Mouse (Mus musculus) lung, postnatal 10 days (tissue): ENCODE data around the gene Cerkl.

Experiments
- DNase-seq: peaks from one replicate; pipeline ENCODE4 v3.0.0; 2021

Cerkl gene

GRCm38 (mm10) chr2:79371326-79372153 lies 85.0 kb downstream of the Cerkl start:
- DNase-seq, result no peak

DNA sequence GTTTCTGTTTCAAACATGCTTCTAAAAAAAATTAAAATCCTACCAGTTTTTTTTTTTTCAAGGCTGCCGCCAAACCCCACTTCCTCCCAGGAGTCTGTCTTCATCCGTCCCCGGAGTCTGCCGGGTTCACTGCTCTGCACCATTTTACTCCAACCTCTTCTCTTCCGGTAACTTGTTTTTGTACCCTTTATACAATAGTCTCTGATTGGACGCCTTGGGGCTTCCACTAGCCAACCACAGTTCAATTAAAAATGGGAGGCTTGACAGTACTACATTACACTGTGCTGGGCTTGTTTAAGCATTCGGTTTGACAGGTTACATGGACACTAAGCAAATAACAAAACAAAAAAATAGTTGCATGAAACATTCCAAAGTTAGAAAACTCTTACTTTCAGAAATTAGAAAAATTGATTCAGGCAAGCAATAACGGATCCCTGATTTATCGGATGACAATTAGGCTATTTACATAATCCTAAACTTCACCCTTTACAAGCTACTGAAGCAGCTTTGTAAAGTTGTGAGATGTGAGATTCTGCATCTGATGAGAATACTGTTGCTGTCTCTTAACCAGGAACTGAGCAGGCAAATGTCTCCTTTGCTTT lies 85.8 kb downstream of the Cerkl start:
- DNase-seq, result no peak

DNA sequence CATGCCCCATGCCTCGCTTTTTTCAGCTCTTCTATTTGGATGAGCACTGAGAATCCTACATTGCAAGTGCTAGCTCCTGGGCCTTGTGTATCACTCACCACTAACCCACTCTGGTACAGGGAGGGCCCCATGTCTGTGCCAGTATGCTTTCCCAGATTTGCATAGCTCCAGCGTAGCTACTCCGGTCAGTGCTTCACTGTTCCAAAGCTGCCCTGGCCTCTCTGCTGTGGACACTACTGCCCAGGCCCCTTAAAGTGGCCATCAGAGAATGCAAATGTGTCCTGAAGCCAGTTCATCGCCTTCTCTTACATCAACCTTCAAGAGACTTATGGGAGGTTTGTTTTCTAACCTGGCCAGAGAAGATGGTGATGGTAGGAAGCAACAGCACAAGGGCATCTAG lies 86.7 kb downstream of the Cerkl start:
- no peak for DNase-seq

DNA sequence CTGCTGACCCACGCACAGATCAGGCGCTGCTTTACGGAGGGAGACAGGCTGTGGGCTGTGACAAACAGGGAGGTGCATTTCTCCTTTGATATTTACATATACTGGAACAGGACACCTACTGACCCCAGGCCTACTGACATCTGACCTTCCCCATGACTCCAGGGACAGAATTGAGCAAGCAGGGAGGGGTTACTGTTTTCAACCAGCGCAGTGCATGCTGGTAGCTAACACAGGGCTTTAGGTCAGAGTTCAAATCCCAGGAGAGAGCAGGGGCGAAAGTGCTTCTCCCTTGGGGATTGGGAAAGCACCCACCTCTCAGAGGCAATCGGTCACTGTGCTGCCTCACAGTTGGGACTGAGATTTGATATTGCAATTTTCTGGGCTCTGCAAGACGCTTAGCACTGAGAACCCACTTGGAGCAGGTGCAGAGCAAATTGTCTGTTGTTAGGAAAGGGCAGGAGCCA lies 87.5 kb downstream of the Cerkl start:
- DNase-seq, result no peak

- no peak for DNase-seq
These were observed 87.9 kb downstream of the Cerkl start for GRCm38 (mm10) chr2:79368661-79369060.

DNA sequence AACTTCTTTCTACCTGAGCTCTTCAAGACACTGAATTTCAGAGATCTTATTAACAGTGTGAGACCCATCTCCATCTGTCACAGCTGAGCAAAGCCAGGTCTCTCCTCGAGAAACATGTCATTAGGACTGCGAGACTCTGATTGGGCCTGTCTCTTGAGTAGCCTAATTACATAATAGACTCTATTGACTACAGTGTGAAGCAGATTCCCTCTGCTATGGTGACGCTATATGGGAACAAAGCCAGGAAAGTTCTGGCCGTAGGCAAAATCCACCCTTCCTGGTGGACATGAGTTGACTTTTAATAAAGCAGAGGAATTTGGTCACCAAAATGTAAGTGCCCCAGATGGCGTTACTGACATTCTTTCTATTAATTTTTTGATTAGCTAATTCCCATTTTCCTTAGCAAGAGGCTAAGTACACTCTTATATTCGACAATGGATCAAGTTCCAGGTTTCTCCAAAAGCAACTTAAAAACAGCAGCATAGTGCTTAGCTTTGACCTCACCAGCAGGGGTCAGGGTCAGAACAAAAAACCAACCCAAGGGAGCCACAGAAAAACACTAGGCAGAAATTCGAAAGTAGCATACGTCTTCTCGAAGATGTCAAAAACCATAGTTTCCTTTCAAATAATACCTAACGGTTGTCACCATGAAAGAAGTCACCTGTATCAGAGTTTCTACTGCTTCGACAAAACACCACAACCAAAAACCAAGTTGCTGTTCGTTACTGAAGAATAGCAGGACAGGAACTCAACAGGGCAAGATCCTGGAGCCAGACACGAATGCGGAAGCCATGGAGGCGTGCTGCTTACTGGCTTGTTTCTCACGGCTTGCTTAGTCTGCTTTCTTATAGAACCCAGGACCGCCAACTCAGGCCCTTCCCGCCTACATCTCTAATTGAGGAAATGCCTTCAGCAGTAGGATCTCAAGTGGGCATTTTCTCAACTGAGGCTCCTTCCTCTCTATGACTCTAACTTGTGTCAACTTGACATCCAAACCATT lies 88.8 kb downstream of the Cerkl start:
- no peak for DNase-seq

DNA sequence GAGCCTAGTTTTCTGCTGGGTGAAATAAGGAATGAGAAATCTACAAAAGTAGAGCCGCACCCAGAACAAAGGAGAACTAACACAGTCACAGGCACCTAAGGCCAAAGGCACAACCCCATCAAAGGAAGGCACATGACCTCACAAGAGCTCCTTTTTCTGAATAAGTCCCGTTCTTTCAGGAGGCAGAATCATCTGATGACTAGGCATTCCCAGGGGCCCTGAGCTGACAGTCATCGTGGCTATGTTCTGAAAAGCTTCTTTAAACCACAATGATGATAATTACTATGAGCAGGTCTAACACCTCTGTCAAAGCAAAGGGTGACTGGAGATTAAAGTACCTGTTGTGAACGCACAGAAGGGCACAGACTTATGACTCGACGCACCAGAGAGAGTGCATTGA lies 92.7 kb downstream of the Cerkl start:
- no peak for DNase-seq

GRCm38 (mm10) chr2:79362029-79362428 lies 94.6 kb downstream of the Cerkl start:
- DNase-seq, result no peak

DNA sequence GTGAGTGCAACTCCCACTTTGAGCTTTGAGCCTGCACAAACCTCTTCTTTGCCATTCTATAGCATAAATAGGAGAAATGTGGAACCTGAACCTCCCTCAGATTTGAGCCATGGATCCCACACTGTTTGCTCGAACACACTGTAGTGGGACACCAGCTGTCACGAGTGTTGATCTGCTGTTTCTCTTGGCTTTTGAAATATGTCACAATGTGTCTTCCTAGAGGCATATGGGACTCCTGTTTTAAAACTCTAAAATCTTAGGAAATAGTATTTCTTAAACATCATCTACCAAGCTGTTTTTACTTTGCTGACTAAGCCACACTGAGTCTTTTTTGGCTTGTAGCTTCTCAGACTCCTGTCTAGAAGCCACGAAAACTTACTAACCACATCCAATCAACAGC lies 98.8 kb downstream of the Cerkl start:
- DNase-seq, result no peak

- no peak for DNase-seq
These were observed 101.8 kb downstream of the Cerkl start for GRCm38 (mm10) chr2:79354773-79355172.

GRCm38 (mm10) chr2:79352100-79352802 lies 104.3 kb downstream of the Cerkl start:
- no peak for DNase-seq

DNA sequence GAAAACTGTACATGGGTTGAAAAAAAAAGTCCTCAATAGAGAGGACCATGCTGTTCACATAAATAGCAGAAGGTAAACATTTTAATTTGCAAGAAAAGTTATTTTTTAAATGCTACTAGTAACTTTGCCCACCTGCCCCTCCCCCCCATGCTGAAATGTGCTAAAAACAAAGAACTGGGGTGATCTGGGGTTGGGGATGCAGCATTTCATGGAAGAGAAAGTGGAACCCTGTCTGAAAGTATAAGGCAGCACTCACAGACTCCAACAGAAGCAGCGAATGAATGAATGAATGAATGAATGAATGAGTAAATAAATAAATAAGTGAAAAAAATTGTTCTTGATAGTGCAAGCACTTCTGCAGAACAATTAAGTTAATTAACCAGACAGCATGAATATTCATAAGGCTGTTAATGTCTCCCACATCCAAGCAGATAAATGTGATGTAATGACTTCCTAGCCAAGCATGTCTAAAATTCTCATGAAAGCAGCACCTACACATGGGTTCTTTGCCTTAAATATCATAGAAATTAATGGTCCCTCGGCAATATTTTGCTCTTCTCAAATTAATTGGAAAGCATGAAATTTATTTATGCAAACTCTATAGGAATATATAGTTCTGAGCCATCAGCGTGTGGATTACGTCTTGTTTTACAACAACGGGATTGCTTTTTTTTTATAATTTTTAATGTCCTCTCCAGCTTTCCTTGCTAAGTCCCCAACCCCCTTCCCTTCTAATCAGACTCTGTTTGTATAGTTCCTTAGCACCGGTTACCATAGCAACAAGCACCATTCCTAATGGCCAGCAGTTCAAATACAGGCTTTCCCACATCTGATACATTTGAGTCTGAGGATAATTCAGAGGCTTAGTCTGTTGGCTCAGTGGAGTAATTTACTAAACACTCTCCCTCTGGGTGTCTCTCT lies 105.1 kb downstream of the Cerkl start:
- DNase-seq, result no peak

DNA sequence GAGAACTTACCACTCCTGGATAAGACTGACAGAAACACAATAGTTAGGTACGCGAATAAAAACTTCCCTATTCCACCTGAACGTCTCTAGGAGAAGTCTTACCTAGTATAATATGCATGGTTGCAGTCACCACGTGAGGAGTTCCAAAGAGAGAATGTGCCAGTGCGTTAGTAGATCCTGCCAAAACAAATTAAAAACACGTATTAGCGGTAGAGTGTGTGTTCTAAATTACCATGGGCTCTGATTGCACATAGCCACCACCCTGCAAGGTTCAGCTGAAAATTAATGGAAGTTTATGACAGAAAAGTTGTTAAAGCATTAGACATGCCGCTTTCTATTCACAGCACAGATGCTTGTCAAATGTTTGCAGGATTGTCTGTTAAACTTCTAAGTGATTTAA lies 113.5 kb downstream of the Cerkl start:
- DNase-seq, result no peak

DNA sequence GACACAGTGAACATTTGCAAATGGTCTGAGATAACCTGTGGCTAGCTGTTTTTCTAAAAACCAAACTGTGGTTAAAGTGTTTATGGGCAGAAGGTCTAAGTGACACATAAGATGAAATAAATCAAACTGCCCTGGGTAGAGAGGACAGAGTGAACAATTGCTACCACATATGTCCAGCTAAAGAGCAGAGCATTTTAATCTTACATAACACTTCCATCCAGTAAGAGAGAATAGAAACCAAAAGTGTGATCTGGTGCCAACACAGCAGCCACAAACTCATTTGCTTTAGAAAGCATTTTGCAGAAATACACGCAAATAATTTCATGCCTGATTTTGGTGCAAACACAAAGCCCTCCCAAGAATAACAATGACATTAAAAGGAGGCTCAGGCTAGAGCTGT lies 117.6 kb downstream of the Cerkl start:
- no peak for DNase-seq

- DNase-seq, result no peak
These were observed 120.4 kb downstream of the Cerkl start for GRCm38 (mm10) chr2:79336141-79336540.

DNA sequence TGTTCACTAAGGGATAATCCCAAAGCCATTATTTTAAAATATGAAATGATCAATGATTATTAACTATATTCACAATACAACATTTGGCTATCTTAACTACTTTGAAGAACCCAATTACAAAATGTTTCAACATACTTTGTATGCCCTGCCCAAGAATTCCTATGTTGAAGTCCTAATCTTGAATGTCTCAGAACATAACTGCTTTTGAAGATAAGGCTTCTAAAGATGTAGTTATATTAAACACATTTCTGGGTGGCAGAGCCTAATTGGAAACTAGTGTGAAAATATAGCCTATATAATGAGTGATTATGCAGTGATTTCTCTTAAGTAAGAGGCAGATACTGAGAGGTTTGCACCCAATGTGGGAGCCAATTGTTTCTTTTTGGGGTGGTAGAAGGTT lies 121.9 kb downstream of the Cerkl start:
- DNase-seq, result no peak

- no peak for DNase-seq
These were observed 128.5 kb downstream of the Cerkl start for GRCm38 (mm10) chr2:79328079-79328478.

- peak; percentile 3 for DNase-seq
These were observed 140.3 kb downstream of the Cerkl start for GRCm38 (mm10) chr2:79316182-79316880.

GRCm38 (mm10) chr2:79315108-79315507 lies 141.5 kb downstream of the Cerkl start:
- no peak for DNase-seq

- peak; percentile 6 for DNase-seq
These were observed 144.1 kb downstream of the Cerkl start for GRCm38 (mm10) chr2:79312499-79312898.
